Mouse (Mus musculus): ENCODE measurements around the gene Vwa7. TPM values are rescaled to one million over a fixed set of nuclear protein-coding genes. Genes with fewer than 3 reads are reported as not detected.
"Not testable (repeated sequence)": the region's sequence is repeated elsewhere in the genome, so short reads cannot be mapped to it uniquely, and the experiment has no call there.

The Vwa7 gene
- polyA plus RNA-seq, 1 experiment = 0.29 TPM

DNA sequence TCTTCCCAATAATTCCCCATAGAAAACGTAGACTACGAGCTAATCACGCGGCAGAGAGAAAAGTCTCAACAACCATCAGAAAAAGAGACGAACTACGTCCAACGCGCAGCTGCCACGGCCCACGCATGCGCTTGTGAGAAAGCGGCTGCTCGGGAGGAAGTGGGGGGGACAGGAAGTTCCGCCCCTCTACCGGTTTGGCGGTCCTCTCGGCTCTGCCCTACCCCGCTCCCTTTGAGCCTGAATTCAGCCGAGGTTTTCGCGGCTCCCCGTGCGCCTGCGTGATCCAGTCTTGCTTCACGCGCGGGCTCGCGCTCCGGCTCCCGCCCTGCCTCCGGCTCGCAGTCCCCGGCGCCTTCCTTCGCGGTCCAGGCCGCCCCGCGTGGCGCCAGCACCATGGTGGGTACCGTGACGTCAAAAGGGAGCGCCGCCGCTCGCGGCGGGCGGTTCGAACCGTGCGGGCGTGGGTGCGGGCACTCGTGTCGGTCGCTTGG, 34.6 kb upstream of the Vwa7 start, which contains the start of gene Lsm2:
Gene Lsm2, plus strand, starts transcription at position 173 of the 491 bp plus-strand sequence.
- peak; percentile 93 for TF ChIP-seq POLR2A (IDR thresholded peaks at IDR 0.05; ENCODE audit: extremely low read depth, insufficient read depth, low read length)
- TF ChIP-seq CTCF (IDR thresholded peaks at IDR 0.05; ENCODE audit: extremely low read depth, insufficient read depth, low read length) = no peak
- Histone ChIP-seq H3K4me3 (ENCODE audit: insufficient read depth, low read length) (peak within 1 kb of the TSS; percentile 62), H3K27ac (ENCODE audit: insufficient read depth, low read length) (peak within 1 kb of the TSS; percentile 97), H3K4me1 (ENCODE audit: control insufficient read depth, insufficient read depth, low read length) (no peaks in the 10 kb centered on the region)

DNA sequence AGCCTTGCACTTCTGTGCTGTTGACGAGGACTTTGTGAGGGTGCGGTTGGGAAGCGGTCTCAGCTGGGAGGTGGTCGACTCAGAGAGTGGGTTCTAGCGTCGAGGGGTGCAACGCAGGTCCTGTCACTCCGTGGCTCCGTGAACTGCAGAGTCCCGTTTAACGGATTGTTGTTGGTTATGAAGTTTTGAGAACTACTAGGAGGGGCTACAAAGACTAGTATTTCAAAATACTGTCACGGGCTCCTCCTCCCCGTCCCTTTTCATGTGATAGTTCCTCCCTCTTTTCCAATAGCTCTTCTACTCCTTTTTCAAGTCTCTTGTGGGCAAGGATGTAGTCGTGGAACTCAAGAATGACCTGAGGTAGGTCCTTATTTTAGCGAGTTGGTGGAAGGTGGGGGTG, 34.1 kb upstream of the Vwa7 start:
- H3K27ac ChIP-seq (ENCODE audit: insufficient read depth, low read length) = no peak overlapping the region
- TF ChIP-seq CTCF (IDR thresholded peaks at IDR 0.05; ENCODE audit: extremely low read depth, insufficient read depth, low read length) (no peak), POLR2A (IDR thresholded peaks at IDR 0.05; ENCODE audit: extremely low read depth, insufficient read depth, low read length) (no peak)
- peak overlapping the region; percentile 62 for H3K4me3 ChIP-seq (ENCODE audit: insufficient read depth, low read length)
- H3K4me1 ChIP-seq (ENCODE audit: control insufficient read depth, insufficient read depth, low read length) = no peaks in the 10 kb centered on the region

DNA sequence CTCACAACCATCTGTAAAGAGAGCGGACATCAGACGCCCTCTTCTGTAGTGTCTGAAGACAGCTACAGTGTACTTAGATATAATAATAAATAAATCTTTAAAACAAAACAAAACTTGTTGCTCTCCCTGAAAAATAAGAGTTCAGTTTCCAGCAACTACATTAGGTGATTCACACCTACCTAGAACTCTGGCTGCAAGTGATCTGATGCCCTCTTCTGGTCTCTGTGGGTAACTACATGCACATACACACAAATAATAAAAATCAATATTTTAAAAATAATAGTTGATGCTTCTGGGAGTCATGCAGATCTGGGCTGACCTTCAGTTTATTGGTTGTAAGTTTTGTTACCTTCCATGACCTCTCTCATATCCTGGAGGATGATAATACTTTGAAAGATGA, 32.2 kb upstream of the Vwa7 start:
- Histone ChIP-seq H3K27ac (ENCODE audit: insufficient read depth, low read length) (no peak overlapping the region), H3K4me3 (ENCODE audit: insufficient read depth, low read length) (no peak overlapping the region), H3K4me1 (ENCODE audit: control insufficient read depth, insufficient read depth, low read length) (no peaks in the 10 kb centered on the region)
- TF ChIP-seq POLR2A (IDR thresholded peaks at IDR 0.05; ENCODE audit: extremely low read depth, insufficient read depth, low read length) (no peak), CTCF (IDR thresholded peaks at IDR 0.05; ENCODE audit: extremely low read depth, insufficient read depth, low read length) (peak; percentile 40; the same call in 1 of the 2 replicates)

DNA sequence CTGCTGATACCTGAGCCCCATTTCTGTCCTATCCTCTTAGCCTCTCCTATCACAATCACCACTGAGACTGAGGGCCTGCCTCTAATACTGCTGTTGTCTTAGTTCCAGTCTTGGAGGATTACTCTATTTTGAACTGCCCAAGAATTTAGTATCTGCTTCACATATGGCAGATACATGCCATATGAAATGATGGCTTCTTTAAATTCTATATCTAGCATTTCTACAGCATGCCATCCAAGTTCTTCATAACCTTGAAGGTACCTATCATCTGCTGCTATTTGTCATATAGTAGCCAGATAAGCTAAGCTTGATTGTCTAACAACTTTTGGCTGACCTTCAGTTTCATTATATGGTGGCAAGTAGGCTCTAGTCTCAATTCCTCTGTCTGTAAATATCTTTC, 21.6 kb upstream of the Vwa7 start:
- no peaks in the 10 kb centered on the region for H3K4me1 ChIP-seq (ENCODE audit: control insufficient read depth, insufficient read depth, low read length)
- H3K27ac ChIP-seq (ENCODE audit: insufficient read depth, low read length) = no peak overlapping the region
- TF ChIP-seq POLR2A (IDR thresholded peaks at IDR 0.05; ENCODE audit: extremely low read depth, insufficient read depth, low read length) (no peak), CTCF (IDR thresholded peaks at IDR 0.05; ENCODE audit: extremely low read depth, insufficient read depth, low read length) (no peak)

DNA sequence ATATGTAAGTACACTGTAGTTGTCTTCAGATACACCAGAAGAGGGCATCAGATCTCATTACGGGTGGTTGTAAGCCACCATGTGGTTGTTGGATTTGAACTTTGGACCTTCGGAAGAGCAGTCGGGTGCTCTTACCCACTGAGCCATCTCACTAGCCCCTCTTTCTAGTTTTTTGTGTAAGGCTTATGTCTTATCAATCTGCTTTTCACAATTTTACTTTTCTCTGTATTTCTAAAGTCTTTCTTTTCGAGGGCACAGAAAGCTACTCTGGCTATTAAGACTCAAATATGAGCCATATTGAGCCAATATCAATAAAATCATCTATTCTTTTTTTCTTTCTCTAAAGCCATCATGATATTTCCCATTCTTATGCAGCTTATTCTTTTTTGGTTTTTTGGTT, 21.2 kb upstream of the Vwa7 start:
- H3K27ac ChIP-seq (ENCODE audit: insufficient read depth, low read length); H3K4me3 ChIP-seq (ENCODE audit: insufficient read depth, low read length); H3K4me1 ChIP-seq (ENCODE audit: control insufficient read depth, insufficient read depth, low read length): not testable (repeated sequence)

More for the DNA sequence above, 21.6 kb upstream of the Vwa7 start:
- no peak overlapping the region for H3K4me3 ChIP-seq (ENCODE audit: insufficient read depth, low read length)

DNA sequence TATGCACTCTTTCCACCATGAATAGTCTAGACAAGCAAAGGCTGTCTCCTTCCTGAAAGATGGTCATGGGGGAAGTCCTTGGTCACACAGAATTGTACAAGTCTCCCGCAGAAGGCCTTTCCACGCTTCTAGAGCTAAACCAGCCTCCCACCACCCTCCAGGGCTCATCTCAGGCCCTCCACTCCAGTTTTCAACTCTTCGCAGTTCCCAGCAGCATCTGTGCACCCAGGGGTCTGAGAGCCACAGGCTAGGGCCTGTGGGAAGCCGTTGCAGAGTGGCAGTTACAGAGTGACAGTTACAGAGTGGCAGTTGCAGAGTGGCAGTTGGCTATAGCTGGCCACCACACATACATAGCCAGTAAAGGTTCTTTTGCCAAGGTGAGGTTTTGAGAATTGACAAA, 20.5 kb upstream of the Vwa7 start:
- H3K27ac ChIP-seq (ENCODE audit: insufficient read depth, low read length); H3K4me3 ChIP-seq (ENCODE audit: insufficient read depth, low read length); H3K4me1 ChIP-seq (ENCODE audit: control insufficient read depth, insufficient read depth, low read length): not testable (repeated sequence)

DNA sequence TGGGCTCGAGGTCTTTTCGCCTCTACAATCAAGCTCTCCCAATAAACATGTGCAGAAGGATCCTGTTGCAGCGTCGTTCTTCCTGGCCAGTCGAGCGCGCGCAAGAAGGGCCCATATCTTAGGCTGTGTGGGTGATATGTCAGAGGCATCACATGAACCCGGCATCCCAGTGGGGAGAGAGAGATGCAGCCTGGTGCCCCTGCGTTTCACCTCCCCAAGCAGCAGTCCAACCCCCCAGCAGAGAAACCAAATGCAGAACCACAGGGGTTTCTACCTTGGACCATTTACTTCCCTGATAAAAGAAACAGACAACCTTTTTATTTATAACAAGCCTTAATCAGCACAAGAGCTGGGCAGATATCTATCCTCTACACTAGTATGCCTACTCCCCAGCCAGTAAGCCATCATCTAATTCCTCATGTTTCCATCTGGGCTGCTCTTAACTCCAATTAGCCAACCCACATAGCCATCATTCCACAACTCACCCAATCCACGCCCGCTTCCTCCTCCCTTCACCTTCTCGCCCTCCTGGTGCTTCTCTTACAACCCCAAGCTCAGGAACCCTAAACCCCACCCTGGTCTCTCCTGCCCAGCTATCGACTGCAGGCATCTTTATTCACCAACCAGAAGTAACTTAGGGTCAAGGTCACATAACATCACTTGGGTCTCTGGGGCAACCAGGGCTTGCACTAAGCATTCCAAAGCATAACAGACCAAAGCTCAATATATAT, 19.8 kb upstream of the Vwa7 start:
- Histone ChIP-seq H3K27ac (ENCODE audit: insufficient read depth, low read length) (no peak overlapping the region), H3K4me3 (ENCODE audit: insufficient read depth, low read length) (no peak overlapping the region), H3K4me1 (ENCODE audit: control insufficient read depth, insufficient read depth, low read length) (no peaks in the 10 kb centered on the region)
- TF ChIP-seq CTCF (IDR thresholded peaks at IDR 0.05; ENCODE audit: extremely low read depth, insufficient read depth, low read length) = no peak
- no peak for TF ChIP-seq POLR2A (IDR thresholded peaks at IDR 0.05; ENCODE audit: extremely low read depth, insufficient read depth, low read length)

DNA sequence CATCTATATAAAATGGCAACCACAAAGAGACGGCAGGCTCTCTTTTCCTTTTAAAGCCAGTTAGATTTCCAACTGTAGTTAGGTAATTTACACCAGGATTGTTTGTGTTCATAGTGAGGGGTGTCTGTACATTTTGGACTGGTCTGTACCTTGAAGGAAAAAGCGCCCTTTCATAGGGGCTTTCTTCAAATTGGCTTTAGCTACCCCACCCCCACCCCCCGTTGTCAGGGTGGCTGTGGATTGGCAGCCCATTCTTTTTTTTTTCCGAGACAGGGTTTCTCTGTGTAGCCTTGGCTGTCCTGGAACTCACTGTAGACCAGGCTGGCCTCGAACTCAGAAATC, 19.3 kb upstream of the Vwa7 start:
- Histone ChIP-seq H3K4me3 (ENCODE audit: insufficient read depth, low read length) (no peak overlapping the region), H3K27ac (ENCODE audit: insufficient read depth, low read length) (no peak overlapping the region), H3K4me1 (ENCODE audit: control insufficient read depth, insufficient read depth, low read length) (no peaks in the 10 kb centered on the region; the same call in 1 of the 2 replicates)
- TF ChIP-seq POLR2A (IDR thresholded peaks at IDR 0.05; ENCODE audit: extremely low read depth, insufficient read depth, low read length) (no peak), CTCF (IDR thresholded peaks at IDR 0.05; ENCODE audit: extremely low read depth, insufficient read depth, low read length) (no peak)

DNA sequence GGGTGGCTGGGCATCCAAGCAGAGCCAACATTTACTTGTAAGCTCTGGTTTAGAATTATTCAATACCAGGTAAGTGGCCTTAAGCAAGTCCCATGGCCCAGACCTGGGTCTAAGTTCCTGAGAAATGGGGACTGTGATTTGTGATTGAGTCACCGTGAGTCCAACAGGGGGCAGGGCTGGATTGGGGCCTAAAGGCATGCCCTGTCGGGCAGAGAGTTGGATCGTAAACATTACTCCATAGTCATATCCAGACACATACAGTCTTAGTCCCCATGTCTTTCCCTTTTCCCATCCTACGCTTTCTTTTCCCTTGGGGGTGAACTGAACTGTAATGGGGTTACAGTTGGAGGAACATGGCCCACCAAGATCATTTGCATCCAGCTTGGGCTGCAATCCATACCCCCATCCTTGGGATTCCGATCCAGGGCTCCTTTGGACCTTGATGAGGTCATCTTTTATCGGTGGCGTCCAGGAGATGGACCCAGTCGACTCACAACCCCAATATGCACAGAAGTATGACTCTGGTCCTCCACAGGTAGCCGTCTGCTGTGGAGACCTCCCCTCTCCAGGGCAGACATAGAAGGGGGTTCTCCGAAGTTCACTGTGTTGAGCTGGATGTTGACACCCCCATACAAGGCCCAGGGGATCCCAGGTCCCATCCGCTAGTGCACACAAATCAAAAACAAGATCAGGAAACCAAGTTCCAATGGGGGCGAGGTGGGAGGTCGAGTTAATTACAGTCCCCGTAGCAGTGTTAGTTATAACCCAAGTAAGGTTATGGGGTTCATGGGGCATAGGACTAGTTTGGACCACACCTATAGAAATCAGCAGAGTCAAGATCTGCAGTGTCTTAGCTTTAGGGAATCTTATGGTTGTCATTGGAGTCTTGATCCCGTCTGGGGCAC, 17.6 kb upstream of the Vwa7 start:
- TF ChIP-seq CTCF (IDR thresholded peaks at IDR 0.05; ENCODE audit: extremely low read depth, insufficient read depth, low read length) (no peak), POLR2A (IDR thresholded peaks at IDR 0.05; ENCODE audit: extremely low read depth, insufficient read depth, low read length) (no peak)
- Histone ChIP-seq H3K4me3 (ENCODE audit: insufficient read depth, low read length) (no peak overlapping the region), H3K27ac (ENCODE audit: insufficient read depth, low read length) (no peak overlapping the region), H3K4me1 (ENCODE audit: control insufficient read depth, insufficient read depth, low read length) (peaks cover 4% of the 10 kb centered on the region; the same call in 1 of the 2 replicates)

DNA sequence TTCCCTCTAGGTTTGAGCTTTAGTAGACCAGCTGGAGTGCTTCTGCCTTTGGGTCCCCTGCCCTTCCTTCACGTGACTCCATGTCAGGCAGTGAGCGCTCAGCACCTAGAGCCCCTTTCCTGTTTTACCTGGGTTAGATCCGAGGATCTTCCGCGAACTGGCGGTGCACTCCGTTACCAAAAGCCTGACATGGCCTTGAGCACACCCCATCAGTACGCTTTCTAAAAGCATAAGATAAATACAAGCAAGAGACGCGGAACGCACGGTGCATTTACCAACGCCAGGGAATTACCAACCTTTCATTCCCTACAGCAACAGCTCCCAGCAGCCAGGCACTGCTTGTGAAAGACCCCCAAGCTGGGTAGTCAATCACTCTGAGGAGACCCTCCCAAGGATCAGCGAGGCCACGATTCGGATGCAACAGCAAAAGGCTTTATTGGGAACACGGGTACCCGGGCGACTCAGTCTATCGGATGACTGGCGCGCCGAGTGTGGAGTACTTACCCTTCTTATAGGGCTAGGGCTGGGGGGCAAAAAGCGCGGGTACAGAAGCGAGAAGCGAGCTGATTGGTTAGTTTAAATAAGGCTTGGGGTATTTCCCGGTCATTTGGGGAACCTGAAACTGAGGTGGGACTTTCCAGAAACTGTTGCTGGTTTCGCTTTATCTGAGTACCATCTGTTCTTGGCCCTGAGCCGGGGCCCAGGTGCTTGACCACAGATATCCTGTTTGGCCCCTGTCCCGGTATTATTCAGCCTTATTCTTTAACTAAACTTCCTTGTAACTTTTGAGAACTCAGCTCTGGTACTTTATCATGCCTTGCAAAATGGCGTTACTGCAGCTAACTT, 16.3 kb upstream of the Vwa7 start:
- not testable (repeated sequence) for H3K27ac ChIP-seq (ENCODE audit: insufficient read depth, low read length); H3K4me1 ChIP-seq (ENCODE audit: control insufficient read depth, insufficient read depth, low read length)

More for the DNA sequence above, 16.3 kb upstream of the Vwa7 start:
- H3K4me3 ChIP-seq (ENCODE audit: insufficient read depth, low read length) = peak overlapping the region; percentile 94

Data from cortical plate, adult 2 months (tissue).